Comparison of ENCODE assay signal across 17 mouse cellular contexts in genomic region chr2:167375688-167376087, GRCm38 (mm10). TPM values are rescaled to one million over a fixed set of nuclear protein-coding genes. Genes with fewer than 3 reads are reported as not detected.
DNase-seq lines count a peak whose midpoint lies in the region; ATAC-seq and TF ChIP-seq lines count a peak whose summit lies in the region.
"Had no signal": no experiment of that assay in that cellular context is flagged by ENCODE, and none has a peak within 500 bp of the region (broad histone marks: within the 10 kb centered on the region; RNA-seq: fewer than 3 reads in every experiment).

No protein-coding gene starts in this region.

- ATAC-seq in heart, embryonic 11.5 days (replicated peaks; ENCODE audit: insufficient number of reproducible peaks, low FRiP score, low TSS enrichment), result no peak
- ATAC-seq in heart, postnatal 0 days (ENCODE audit: insufficient read depth, low read depth), result no peak
- ATAC-seq: forebrain, embryonic 15.5 days had no signal

- WGBS in heart, embryonic 11.5 days (ENCODE audit: insufficient replicate concordance), result 91% methylated on average over 5 of the region's 5 CpGs
- WGBS in heart, postnatal 0 days, result 85% methylated on average over 5 of the region's 5 CpGs
- 98% methylated on average over 5 of the region's 5 CpGs for WGBS in kidney, adult 2 months

- peak overlapping the region; percentile 59 for H3K27ac ChIP-seq in heart, embryonic 11.5 days (ENCODE audit: low read depth, low read length)
- peak overlapping the region; percentile 80 for H3K27ac ChIP-seq in heart, postnatal 0 days (ENCODE audit: low read depth)
- H3K27ac ChIP-seq in bone marrow macrophage, adult 2 months (ENCODE audit: insufficient read depth, low read depth, low read length), result peak overlapping the region; percentile 99
- no peak overlapping the region for H3K27ac ChIP-seq in kidney, adult 2 months (ENCODE audit: insufficient read depth, low read depth, low read length)
- H3K27ac ChIP-seq: forebrain, embryonic 15.5 days; hindbrain, embryonic 10.5 days; hindbrain, postnatal 0 days; limb, embryonic 12.5 days; neural tube, embryonic 15.5 days had no signal

- H3K4me3 ChIP-seq in heart, embryonic 11.5 days (ENCODE audit: low read depth, low read length), result no peak overlapping the region
- H3K4me3 ChIP-seq in heart, postnatal 0 days (ENCODE audit: low read depth, low read length), result no peak overlapping the region
- H3K4me3 ChIP-seq in bone marrow macrophage, adult 2 months (ENCODE audit: insufficient read depth, low read length), result peak overlapping the region; percentile 58
- no peak overlapping the region for H3K4me3 ChIP-seq in kidney, adult 2 months (ENCODE audit: insufficient read depth, low read depth, low read length)
- H3K4me3 ChIP-seq: forebrain, embryonic 15.5 days; hindbrain, embryonic 10.5 days; limb, embryonic 12.5 days; neural tube, embryonic 15.5 days had no signal

- peak overlapping the region; percentile 31; the same call in 1 of the 2 replicates for H3K4me2 ChIP-seq in heart, embryonic 11.5 days
- H3K4me2 ChIP-seq in heart, postnatal 0 days (ENCODE audit: low read depth, low read length), result no peak overlapping the region
- H3K4me2 ChIP-seq: forebrain, embryonic 15.5 days; limb, embryonic 12.5 days; liver, embryonic 11.5 days; midbrain, embryonic 11.5 days; neural tube, embryonic 15.5 days had no signal

- H3K27me3 ChIP-seq in heart, embryonic 11.5 days (ENCODE audit: control insufficient read depth, insufficient read depth, low read length), result no peaks in the 10 kb centered on the region
- H3K27me3 ChIP-seq in heart, postnatal 0 days (ENCODE audit: control insufficient read depth, insufficient read depth, low read length), result no peaks in the 10 kb centered on the region
- H3K27me3 ChIP-seq in kidney, adult 2 months (replicated peaks; ENCODE audit: control insufficient read depth, insufficient read depth, low read length), result no peaks in the 10 kb centered on the region
- H3K27me3 ChIP-seq: forebrain, embryonic 15.5 days; limb, embryonic 12.5 days had no signal

- no peaks in the 10 kb centered on the region for H3K9me3 ChIP-seq in heart, embryonic 11.5 days (replicated peaks; ENCODE audit: control insufficient read depth, low read length)
- H3K9me3 ChIP-seq in heart, postnatal 0 days (replicated peaks; ENCODE audit: control insufficient read depth, low read length), result no peaks in the 10 kb centered on the region
- H3K9me3 ChIP-seq: forebrain, embryonic 15.5 days; hindbrain, embryonic 10.5 days; limb, embryonic 12.5 days; neural tube, embryonic 15.5 days had no signal

- no peaks in the 10 kb centered on the region for H3K36me3 ChIP-seq in heart, embryonic 11.5 days (ENCODE audit: control insufficient read depth, insufficient read depth, low read length)
- H3K36me3 ChIP-seq in heart, postnatal 0 days (replicated peaks; ENCODE audit: control insufficient read depth, insufficient read depth, low read length), result no peaks in the 10 kb centered on the region
- no peaks in the 10 kb centered on the region for H3K36me3 ChIP-seq in kidney, adult 2 months (ENCODE audit: control insufficient read depth, insufficient read depth, low read length)
- H3K36me3 ChIP-seq: forebrain, embryonic 15.5 days; hindbrain, embryonic 10.5 days; limb, embryonic 12.5 days; neural tube, embryonic 15.5 days had no signal

- DNase-seq in heart, postnatal 25 days (ENCODE audit: low spot score), result no peak
- DNase-seq in heart, postnatal 0 days (ENCODE audit: low spot score), result no peak
- DNase-seq in heart, postnatal 10 days, result no peak
- DNase-seq in thymus, postnatal 14 days, result no peak
- DNase-seq in kidney, adult 2 months, result no peak
- DNase-seq: cerebellum, adult 9-10 months; kidney, postnatal 25 days; liver, postnatal 0 days had no signal

- no peak for TF ChIP-seq CTCF in heart, postnatal 0 days (IDR thresholded peaks at IDR 0.05; ENCODE audit: low read depth)
- no peak for TF ChIP-seq CTCF in bone marrow macrophage, adult 2 months (IDR thresholded peaks at IDR 0.05; ENCODE audit: low read depth, low read length)
- TF ChIP-seq CTCF in kidney, adult 2 months (conservative IDR thresholded peaks at IDR 0.05; ENCODE audit: insufficient read depth, insufficient read length, low read depth, low read length), result no peak

- TF ChIP-seq POLR2A in bone marrow macrophage, adult 2 months (IDR thresholded peaks at IDR 0.05; ENCODE audit: borderline replicate concordance, low read depth, low read length), result no peak
- TF ChIP-seq POLR2A in kidney, adult 2 months (IDR thresholded peaks at IDR 0.05; ENCODE audit: low read depth, low read length), result no peak

- H3K9ac ChIP-seq in heart, embryonic 11.5 days (ENCODE audit: low read depth, low read length), result no peak overlapping the region
- H3K9ac ChIP-seq in heart, postnatal 0 days (replicated peaks; ENCODE audit: low read depth, low read length), result no peak overlapping the region
- H3K9ac ChIP-seq: forebrain, embryonic 15.5 days; limb, embryonic 12.5 days; liver, postnatal 0 days; neural tube, embryonic 15.5 days had no signal

- intact Hi-C loops in heart, postnatal 25 days (cut with DNase I), result no loop called here
- intact Hi-C loops in heart, postnatal 10 days (cut with DNase I), result no loop called here

- no peak for TF ChIP-seq EP300 in heart, postnatal 0 days (IDR thresholded peaks at IDR 0.05; ENCODE audit: low read depth)

- no peaks in the 10 kb centered on the region for H3K4me1 ChIP-seq in heart, embryonic 11.5 days (ENCODE audit: control insufficient read depth, insufficient read depth, low read length)
- H3K4me1 ChIP-seq in heart, postnatal 0 days (ENCODE audit: control insufficient read depth, insufficient read depth), result peaks cover 29% of the 10 kb centered on the region
- peaks cover 68% of the 10 kb centered on the region for H3K4me1 ChIP-seq in bone marrow macrophage, adult 2 months (ENCODE audit: control insufficient read depth, insufficient read depth, low read length)
- H3K4me1 ChIP-seq in kidney, adult 2 months (ENCODE audit: control insufficient read depth, insufficient read depth, low read length), result peaks cover 6% of the 10 kb centered on the region
- H3K4me1 ChIP-seq: neural tube, embryonic 15.5 days had no signal

RNA-seq across cellular contexts. Expression of gene B4galt5, which starts 26.7 kb away (rescaled TPM):
- 16.1 and 24.5 TPM in 2 replicates for polyA plus RNA-seq in heart, embryonic 11.5 days (2014; fragmentation: Nextera tagmentation; extraction: Ambion mirVana)
- 10 to 100 TPM; 12.7 to 14.6 TPM for total RNA-seq in heart, postnatal 25 days (2021)
- 24.2 and 30.1 TPM in 2 replicates for total RNA-seq in heart, postnatal 0 days (2014; rRNA removed; ENCODE audit: low replicate concordance)
- polyA plus RNA-seq in heart, postnatal 0 days (2015; fragmentation: Nextera tagmentation; extraction: Ambion mirVana), result 6.5 and 7.5 TPM in 2 replicates
- total RNA-seq in heart, postnatal 10 days (2021), result 10 to 100 TPM; 21.2 to 23.5 TPM
- 57.1 and 69.9 TPM in 2 replicates for polyA plus RNA-seq in bone marrow macrophage, adult 2 months (2012; ENCODE audit: insufficient read depth, insufficient read length, missing spikeins)
- 51.5 and 54.2 TPM in 2 replicates for polyA plus RNA-seq in kidney, adult 2 months (2012; rRNA removed)

RNA-seq across cellular contexts. Expression of gene Slc9a8, which starts 45.8 kb away (rescaled TPM):
- 19.9 and 21.6 TPM in 2 replicates for polyA plus RNA-seq in heart, embryonic 11.5 days (2014; fragmentation: Nextera tagmentation; extraction: Ambion mirVana)
- total RNA-seq in heart, postnatal 25 days (2021), result 10 to 100 TPM; 21.8 to 23.9 TPM
- 31.9 and 51.5 TPM in 2 replicates for total RNA-seq in heart, postnatal 0 days (2014; rRNA removed; ENCODE audit: low replicate concordance)
- 9.9 and 10.7 TPM in 2 replicates for polyA plus RNA-seq in heart, postnatal 0 days (2015; fragmentation: Nextera tagmentation; extraction: Ambion mirVana)
- 10 to 100 TPM; 23.6 to 29.3 TPM for total RNA-seq in heart, postnatal 10 days (2021)
- 23.4 and 27.4 TPM in 2 replicates for polyA plus RNA-seq in bone marrow macrophage, adult 2 months (2012; ENCODE audit: insufficient read depth, insufficient read length, missing spikeins)
- polyA plus RNA-seq in kidney, adult 2 months (2012; rRNA removed), result 226 and 357 TPM in 2 replicates
